Mouse (Mus musculus): ENCODE measurements at regions not wholly inside any gene's neighbourhood (a gene's known extent, or its start where the extent isn't known, plus 50 kb on each side); places are given as distances from the start of the nearest gene placed in this dataset.

DNA sequence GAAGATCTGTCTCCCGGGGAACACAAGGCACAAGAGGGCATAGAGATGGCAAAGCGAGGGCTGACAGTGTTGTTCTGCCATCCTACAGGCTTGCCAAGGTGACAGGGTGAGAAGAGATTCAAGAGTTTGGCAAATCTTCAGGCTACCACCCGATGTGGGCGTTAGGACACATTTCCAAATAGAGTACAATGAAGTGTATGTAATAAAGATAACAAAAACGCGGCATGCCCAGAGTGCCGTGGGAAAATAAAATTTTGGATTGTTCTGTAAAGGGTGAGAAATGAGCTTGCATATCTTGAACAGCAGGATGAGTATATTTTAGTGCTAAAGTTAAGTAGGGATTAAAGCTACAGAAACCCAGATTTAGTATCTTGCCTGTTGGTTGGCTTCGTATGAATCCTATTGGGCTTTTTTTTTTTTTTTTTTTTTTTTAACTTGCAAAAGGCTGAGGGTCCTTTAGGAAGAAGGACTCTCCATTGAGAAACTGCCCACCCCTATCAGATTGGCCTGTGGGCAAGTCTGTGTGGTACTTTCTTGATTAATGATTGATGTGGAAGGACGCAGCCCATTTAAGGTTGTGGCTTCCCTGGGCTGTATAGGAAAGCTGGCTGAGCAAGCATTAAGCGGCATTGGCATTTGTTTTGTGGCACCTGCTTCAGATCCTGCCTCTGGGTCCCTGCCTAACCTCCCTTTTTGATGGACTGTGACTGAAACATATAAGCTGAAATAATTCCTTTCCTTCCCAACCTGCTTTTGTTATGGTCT lies 131.7 kb upstream of the Marcks start:
- no peak for DNase-seq

- DNase-seq: no peak
Observed at GRCm38 (mm10) chr10:37266909-37267308, 128.2 kb upstream of the Marcks start.

DNA sequence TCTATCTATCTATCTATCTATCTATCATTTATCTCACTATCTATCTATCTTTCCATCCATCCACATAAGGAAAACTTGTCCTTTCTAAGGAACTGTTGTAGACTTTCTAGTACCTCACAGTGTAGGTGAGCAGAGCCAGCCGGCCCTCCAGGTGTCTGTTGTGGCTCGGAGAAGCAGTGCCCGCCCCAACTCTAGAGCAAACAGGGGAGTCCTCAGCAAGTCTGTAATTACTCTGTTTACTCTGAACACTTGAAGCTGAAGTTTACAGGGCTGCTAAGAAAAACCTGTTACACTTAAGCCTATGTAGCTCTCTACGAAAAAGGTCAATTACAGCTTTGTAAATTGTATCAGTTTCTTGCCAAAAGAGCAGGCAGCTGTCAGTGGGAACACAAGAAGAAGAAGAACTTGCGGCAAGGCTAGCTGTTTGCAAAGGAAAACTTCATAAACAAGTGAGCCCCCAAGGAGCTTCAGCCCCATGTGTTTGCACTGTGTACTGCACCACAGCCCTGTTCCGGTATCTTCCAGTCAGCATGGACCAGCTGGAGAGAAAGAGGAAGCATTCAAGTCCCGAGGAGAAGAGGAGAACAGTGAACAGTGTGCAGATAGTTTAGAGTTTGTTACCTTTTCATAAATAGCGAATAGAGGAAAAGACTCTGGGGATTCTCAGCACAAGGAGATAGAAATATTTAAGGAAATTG lies 122.2 kb upstream of the Marcks start:
- no peak for DNase-seq

DNA sequence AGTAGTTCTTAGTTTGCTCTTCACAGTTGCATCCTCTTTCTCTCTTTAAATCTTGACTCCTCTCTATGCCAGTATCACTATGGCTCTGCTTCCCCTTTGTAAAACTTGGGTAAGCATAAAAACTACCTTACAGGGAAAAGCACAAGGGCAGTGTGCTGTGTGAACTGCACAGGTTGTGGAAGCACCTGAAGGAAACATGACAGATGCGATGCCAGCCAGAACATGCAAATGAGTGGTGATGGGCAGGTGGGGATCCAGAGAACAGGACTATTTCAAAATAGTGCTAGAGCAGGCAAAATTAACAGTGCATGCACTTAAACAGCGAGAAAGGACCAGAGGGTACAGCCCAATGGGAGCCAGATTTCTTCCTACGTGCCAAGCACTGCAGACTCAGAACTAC lies 120.5 kb upstream of the Marcks start:
- no peak for DNase-seq

DNA sequence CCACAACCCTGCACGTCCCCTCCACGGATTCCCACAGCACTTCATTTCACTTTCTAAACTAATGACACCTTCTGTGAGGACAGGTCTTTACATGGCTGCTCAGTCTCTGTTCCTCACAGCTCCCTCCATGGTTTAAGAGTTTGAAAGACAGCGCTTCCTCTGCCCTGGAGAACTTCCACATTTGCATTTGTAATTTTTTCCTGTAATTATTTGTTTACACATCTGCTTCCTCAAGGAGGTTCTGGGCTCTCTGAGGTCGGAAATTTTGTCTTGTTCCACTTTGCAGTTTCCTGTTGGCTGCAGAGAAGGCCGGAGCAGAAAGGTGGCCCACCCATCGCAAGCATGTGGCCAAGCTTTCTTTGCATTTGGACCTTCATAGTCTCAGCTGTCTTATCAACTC lies 118.8 kb upstream of the Marcks start:
- no peak for DNase-seq

- DNase-seq: no peak
Observed at GRCm38 (mm10) chr10:37250934-37251521, 112.3 kb upstream of the Marcks start.

GRCm38 (mm10) chr10:37250157-37250556 lies 111.4 kb upstream of the Marcks start:
- no peak for DNase-seq

- DNase-seq: no peak
Observed at GRCm38 (mm10) chr10:37249511-37249910, 110.8 kb upstream of the Marcks start.

DNA sequence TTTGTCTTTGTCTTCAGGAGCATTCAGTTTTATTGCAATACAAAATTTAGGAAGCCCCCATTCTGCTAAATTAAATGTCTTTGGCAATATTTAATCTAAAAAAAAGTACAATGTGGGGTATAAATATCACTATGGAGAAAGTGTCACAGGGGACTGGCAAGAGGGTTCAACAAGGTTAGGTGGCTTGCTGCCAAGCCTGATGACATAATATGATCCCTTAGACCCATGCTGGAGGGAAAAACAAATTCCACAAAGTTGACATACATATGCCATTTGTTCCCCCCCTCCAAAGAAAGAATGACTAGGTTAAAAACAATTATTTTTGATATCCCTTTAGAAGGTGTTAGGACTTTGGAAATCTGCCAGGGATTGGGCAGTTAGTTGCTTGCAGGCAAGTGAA lies 108.4 kb upstream of the Marcks start:
- no peak for DNase-seq

DNA sequence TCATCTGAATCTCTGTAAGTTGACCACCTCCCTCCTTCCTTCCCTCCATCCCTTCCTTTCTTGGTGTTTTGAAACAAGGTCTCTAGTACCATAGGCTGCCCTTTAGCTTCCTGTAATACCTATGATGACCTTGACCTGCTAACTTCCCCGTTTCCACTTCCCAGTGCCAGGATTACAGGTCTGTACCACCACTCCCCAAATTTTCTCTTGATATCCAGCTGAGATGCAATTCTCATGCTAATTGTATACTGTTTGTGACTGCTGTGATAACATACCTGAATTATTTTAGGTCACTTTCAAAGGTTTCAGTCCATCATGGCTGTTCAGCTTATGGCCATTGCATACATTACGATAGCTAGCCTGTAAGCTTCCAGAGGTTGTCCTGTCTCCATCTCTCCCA lies 104.4 kb upstream of the Marcks start:
- no peak for DNase-seq

GRCm38 (mm10) chr10:37241821-37242263 lies 103.1 kb upstream of the Marcks start:
- no peak for DNase-seq

- no peak for DNase-seq
Observed at GRCm38 (mm10) chr10:37240634-37241033, 101.9 kb upstream of the Marcks start.

DNA sequence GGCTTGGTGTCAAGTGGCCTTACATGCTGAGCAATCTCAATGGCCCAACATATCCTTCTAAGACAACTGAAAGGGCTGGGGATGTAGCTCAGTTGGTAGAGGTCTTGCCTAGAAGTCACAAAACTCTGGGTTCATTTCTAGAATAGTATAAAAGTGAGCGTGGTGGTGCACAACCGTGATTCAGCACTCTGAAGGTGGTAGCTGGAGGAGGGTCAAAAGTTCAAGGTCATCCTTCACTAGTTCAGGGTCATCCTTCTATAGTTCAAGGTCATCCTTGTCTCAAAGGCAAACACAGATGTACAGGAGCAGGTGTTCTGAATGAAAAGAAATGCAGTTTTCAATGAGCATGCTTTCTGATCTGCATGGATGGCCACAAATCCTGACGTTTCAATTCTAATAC lies 101.5 kb upstream of the Marcks start:
- no peak for DNase-seq

GRCm38 (mm10) chr10:37236001-37236822 lies 97.5 kb upstream of the Marcks start:
- DNase-seq: no peak

GRCm38 (mm10) chr10:37231936-37232556 lies 93.3 kb upstream of the Marcks start:
- peak; percentile 26 for DNase-seq

GRCm38 (mm10) chr10:37231159-37231558 lies 92.4 kb upstream of the Marcks start:
- DNase-seq: no peak

GRCm38 (mm10) chr10:37227889-37228288 lies 89.2 kb upstream of the Marcks start:
- no peak for DNase-seq

GRCm38 (mm10) chr10:37221730-37222129 lies 83.0 kb upstream of the Marcks start:
- no peak for DNase-seq

- DNase-seq: no peak
Observed at GRCm38 (mm10) chr10:37220434-37220833, 81.7 kb upstream of the Marcks start.

DNA sequence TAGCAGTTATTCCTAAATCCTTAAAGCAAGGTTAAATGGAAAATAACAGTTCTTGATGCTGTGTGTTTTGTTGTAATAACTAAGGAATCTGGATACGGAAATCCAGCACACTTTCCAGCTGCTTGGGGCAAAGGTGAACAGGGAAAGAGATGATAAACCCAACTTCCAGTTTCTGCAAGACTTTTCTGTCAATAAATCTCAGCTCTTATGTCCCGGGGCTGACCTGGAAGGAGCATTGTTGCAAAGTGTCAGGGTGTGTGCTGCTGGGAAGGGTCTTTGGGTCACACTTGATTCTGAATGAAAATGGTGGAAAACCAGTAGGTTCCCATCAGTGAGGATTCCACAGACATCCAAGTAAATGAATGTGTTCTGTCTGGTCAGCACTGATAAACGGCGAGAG lies 81.2 kb upstream of the Marcks start:
- DNase-seq: no peak

DNA sequence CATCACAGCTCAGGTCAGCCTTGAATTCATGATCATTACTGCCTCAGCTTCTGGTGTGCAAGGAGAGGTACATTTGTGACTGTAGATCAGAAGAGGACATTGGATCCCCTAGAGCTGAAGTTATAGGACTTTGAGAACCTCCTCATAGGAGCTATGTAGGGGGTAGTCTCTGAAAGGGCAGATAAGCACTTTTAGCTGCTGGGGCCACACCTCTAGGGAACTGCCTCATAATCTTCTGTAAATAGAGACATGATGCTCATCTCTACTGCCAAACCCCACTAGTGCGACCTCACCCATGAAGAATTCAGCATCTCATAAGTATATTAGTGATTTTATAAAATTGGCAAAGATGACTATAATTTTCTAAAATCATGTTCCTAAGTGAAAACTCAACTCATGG lies 80.7 kb upstream of the Marcks start:
- no peak for DNase-seq

- no peak for DNase-seq
Observed at GRCm38 (mm10) chr10:37214656-37215055, 75.9 kb upstream of the Marcks start.

Measured in gastrocnemius, postnatal 10 days (tissue).